Mouse (Mus musculus): ENCODE measurements around the gene Notch1. TPM values are rescaled to one million over a fixed set of nuclear protein-coding genes. Genes with fewer than 3 reads are reported as not detected.
A peak's percentile ranks its signal among the peaks of the same experiment; 100 is the strongest.

Notch1 gene
- polyA plus RNA-seq, 1 experiment from 2014 or later = 21.6 TPM

- Histone ChIP-seq H3K27me3 (ENCODE audit: control insufficient read depth, insufficient read depth, low read length) (no peaks in the 10 kb centered on the region), H3K9me3 (ENCODE audit: control insufficient read depth, low read length) (no peaks in the 10 kb centered on the region), H3K4me1 (ENCODE audit: control insufficient read depth in 2 of 2, insufficient read depth in 2 of 2, low read length in 2 of 2) (no peaks in the 10 kb centered on the region), H3K27ac (replicated peaks in 1 of 2; ENCODE audit: control insufficient read depth in 1 of 2, insufficient read depth in 1 of 2, low read depth in 2 of 2, low read length in 2 of 2) (no peak overlapping the region), H3K36me3 (ENCODE audit: control insufficient read depth, insufficient read depth, low read length) (peaks cover 99% of the 10 kb centered on the region), H3K4me2 (ENCODE audit: low read length) (no peak overlapping the region), H3K9ac (ENCODE audit: low read length) (no peak overlapping the region), H3K4me3 (ENCODE audit: control insufficient read depth in 1 of 2, insufficient read depth in 1 of 2, low read depth in 1 of 2, low read length in 2 of 2) (no peak overlapping the region)
- no peak for ATAC-seq (ENCODE audit: insufficient number of reproducible peaks, insufficient read depth, low FRiP score, low read depth)
These were observed 99.4 kb downstream of the Notch1 start for GRCm38 (mm10) chr2:26417066-26417465.

- Histone ChIP-seq H3K36me3 (ENCODE audit: control insufficient read depth, insufficient read depth, low read length) (peaks cover 69% of the 10 kb centered on the region), H3K9me3 (ENCODE audit: control insufficient read depth, low read length) (no peaks in the 10 kb centered on the region), H3K4me2 (ENCODE audit: low read length) (no peak overlapping the region), H3K4me3 (ENCODE audit: control insufficient read depth in 1 of 2, insufficient read depth in 1 of 2, low read depth in 1 of 2, low read length in 2 of 2) (no peak overlapping the region), H3K27me3 (ENCODE audit: control insufficient read depth, insufficient read depth, low read length) (no peaks in the 10 kb centered on the region), H3K4me1 (ENCODE audit: control insufficient read depth in 2 of 2, insufficient read depth in 2 of 2, low read length in 2 of 2) (peaks cover 14 to 25% of the 10 kb centered on the region in 2 experiments; a peak in 3 of 4 replicates), H3K9ac (ENCODE audit: low read length) (no peak overlapping the region), H3K27ac (replicated peaks in 1 of 2; ENCODE audit: control insufficient read depth in 1 of 2, insufficient read depth in 1 of 2, low read depth in 2 of 2, low read length in 2 of 2) (no peak overlapping the region)
- 71% methylated on average over 4 of the region's 5 CpGs for WGBS
- no peak for ATAC-seq (ENCODE audit: insufficient number of reproducible peaks, insufficient read depth, low FRiP score, low read depth)
These were observed 105.5 kb downstream of the Notch1 start for GRCm38 (mm10) chr2:26410931-26411411.

- peaks cover 60% of the 10 kb centered on the region for H3K36me3 ChIP-seq (ENCODE audit: control insufficient read depth, insufficient read depth, low read length)
These were observed 106.4 kb downstream of the Notch1 start for GRCm38 (mm10) chr2:26410091-26410490.

GRCm38 (mm10) chr2:26409362-26409761 is 107.1 kb downstream of the Notch1 start:
- Histone ChIP-seq H3K9me3 (ENCODE audit: control insufficient read depth, low read length) (no peaks in the 10 kb centered on the region), H3K27ac (replicated peaks in 1 of 2; ENCODE audit: control insufficient read depth in 1 of 2, insufficient read depth in 1 of 2, low read depth in 2 of 2, low read length in 2 of 2) (no peak overlapping the region), H3K36me3 (ENCODE audit: control insufficient read depth, insufficient read depth, low read length) (peaks cover 53% of the 10 kb centered on the region), H3K4me1 (ENCODE audit: control insufficient read depth in 2 of 2, insufficient read depth in 2 of 2, low read length in 2 of 2) (peaks cover 14 to 28% of the 10 kb centered on the region in 2 experiments; a peak in 3 of 4 replicates), H3K4me3 (ENCODE audit: control insufficient read depth in 1 of 2, insufficient read depth in 1 of 2, low read depth in 1 of 2, low read length in 2 of 2) (peak overlapping the region in 1 of 2 experiments; percentile 94; a peak in 1 of 4 replicates), H3K4me2 (ENCODE audit: low read length) (peak overlapping the region; percentile 95), H3K9ac (ENCODE audit: low read length) (no peak overlapping the region), H3K27me3 (ENCODE audit: control insufficient read depth, insufficient read depth, low read length) (no peaks in the 10 kb centered on the region)
- ATAC-seq (ENCODE audit: insufficient number of reproducible peaks, insufficient read depth, low FRiP score, low read depth) = no peak
- 60% methylated on average over 3 of the region's 3 CpGs for WGBS

More at GRCm38 (mm10) chr2:26410091-26410490, 106.4 kb downstream of the Notch1 start:
- Histone ChIP-seq H3K4me2 (ENCODE audit: low read length) (no peak overlapping the region), H3K27me3 (ENCODE audit: control insufficient read depth, insufficient read depth, low read length) (no peaks in the 10 kb centered on the region), H3K4me3 (ENCODE audit: control insufficient read depth in 1 of 2, insufficient read depth in 1 of 2, low read depth in 1 of 2, low read length in 2 of 2) (no peak overlapping the region), H3K9me3 (ENCODE audit: control insufficient read depth, low read length) (no peaks in the 10 kb centered on the region), H3K27ac (replicated peaks in 1 of 2; ENCODE audit: control insufficient read depth in 1 of 2, insufficient read depth in 1 of 2, low read depth in 2 of 2, low read length in 2 of 2) (no peak overlapping the region), H3K4me1 (ENCODE audit: control insufficient read depth in 2 of 2, insufficient read depth in 2 of 2, low read length in 2 of 2) (peaks cover 14 to 28% of the 10 kb centered on the region in 2 experiments; a peak in 3 of 4 replicates), H3K9ac (ENCODE audit: low read length) (no peak overlapping the region)
- ATAC-seq (ENCODE audit: insufficient number of reproducible peaks, insufficient read depth, low FRiP score, low read depth) = no peak
- 57% methylated on average over 5 of the region's 5 CpGs for WGBS

- H3K36me3 ChIP-seq (ENCODE audit: control insufficient read depth, insufficient read depth, low read length) = peaks cover 47% of the 10 kb centered on the region
- no peaks in the 10 kb centered on the region for H3K27me3 ChIP-seq (ENCODE audit: control insufficient read depth, insufficient read depth, low read length)
- H3K4me2 ChIP-seq (ENCODE audit: low read length) = peak within 1 kb of the TSS; percentile 95
- peak within 1 kb of the TSS; percentile 46 to 83 for H3K27ac ChIP-seq (replicated peaks in 1 of 2; ENCODE audit: control insufficient read depth in 1 of 2, insufficient read depth in 1 of 2, low read depth in 2 of 2, low read length in 2 of 2)
- ATAC-seq (ENCODE audit: insufficient number of reproducible peaks, insufficient read depth, low FRiP score, low read depth) = peak; percentile 91
- WGBS = under 1% methylated on average over 57 of the region's 57 CpGs
- H3K9ac ChIP-seq (ENCODE audit: low read length) = peak within 1 kb of the TSS; percentile 97
- H3K4me3 ChIP-seq (ENCODE audit: control insufficient read depth in 1 of 2, insufficient read depth in 1 of 2, low read depth in 1 of 2, low read length in 2 of 2) = peak within 1 kb of the TSS; percentile 94 to 98
- no peaks in the 10 kb centered on the region for H3K9me3 ChIP-seq (ENCODE audit: control insufficient read depth, low read length)
- H3K4me1 ChIP-seq (ENCODE audit: control insufficient read depth in 2 of 2, insufficient read depth in 2 of 2, low read length in 2 of 2) = peaks cover 14 to 28% of the 10 kb centered on the region in 2 experiments; a peak in 3 of 4 replicates
These were observed 107.7 kb downstream of the Notch1 start, which contains the start of gene Inpp5e for GRCm38 (mm10) chr2:26408515-26409356. Gene Inpp5e (minus strand): TSS chr2:26409203.

Small RNAs within 50 kb of the gene (microRNA-seq; reads per million reads assigned to microRNA genes)
- gene Mir6996 = 2.0 reads per million

Other genes with a start within 250 kb of the Notch1 start
- 0.16 and 0.24 TPM in 2 replicates for gene Ccdc187, start 222.1 kb downstream of the Notch1 start, polyA plus RNA-seq (2014; fragmentation: Nextera tagmentation; extraction: Ambion mirVana)
- gene Gpsm1, start 201.1 kb downstream of the Notch1 start, polyA plus RNA-seq (2014; fragmentation: Nextera tagmentation; extraction: Ambion mirVana) = 36.5 and 36.9 TPM in 2 replicates
- 27.5 and 30.8 TPM in 2 replicates for gene Dnlz, start 164.6 kb downstream of the Notch1 start, polyA plus RNA-seq (2014; fragmentation: Nextera tagmentation; extraction: Ambion mirVana)
- gene Card9, start 155.7 kb downstream of the Notch1 start, polyA plus RNA-seq (2014; fragmentation: Nextera tagmentation; extraction: Ambion mirVana) = 0.57 and 0.61 TPM in 2 replicates
- 15.8 and 18.3 TPM in 2 replicates for gene Snapc4, start 136.0 kb downstream of the Notch1 start, polyA plus RNA-seq (2014; fragmentation: Nextera tagmentation; extraction: Ambion mirVana)
- gene Entr1, start 127.3 kb downstream of the Notch1 start, polyA plus RNA-seq (2014; fragmentation: Nextera tagmentation; extraction: Ambion mirVana) = 67.7 and 75.6 TPM in 2 replicates
- gene Pmpca, start 127.3 kb downstream of the Notch1 start, polyA plus RNA-seq (2014; fragmentation: Nextera tagmentation; extraction: Ambion mirVana) = 108 and 111 TPM in 2 replicates
- gene Inpp5e, start 107.5 kb downstream of the Notch1 start, polyA plus RNA-seq (2014; fragmentation: Nextera tagmentation; extraction: Ambion mirVana) = 13.3 and 16.7 TPM in 2 replicates
- 19.4 TPM in 2 replicates for gene Sec16a, start 71.4 kb downstream of the Notch1 start, polyA plus RNA-seq (2014; fragmentation: Nextera tagmentation; extraction: Ambion mirVana)
- gene Egfl7, start 63.4 kb upstream of the Notch1 start, polyA plus RNA-seq (2014; fragmentation: Nextera tagmentation; extraction: Ambion mirVana) = 161 and 177 TPM in 2 replicates
- not detected in 2 replicates for gene Gm20532, start 70.0 kb upstream of the Notch1 start, polyA plus RNA-seq (2014; fragmentation: Nextera tagmentation; extraction: Ambion mirVana)
- 24.0 and 24.7 TPM in 2 replicates for gene Agpat2, start 87.8 kb upstream of the Notch1 start, polyA plus RNA-seq (2014; fragmentation: Nextera tagmentation; extraction: Ambion mirVana)
- 13.3 and 15.2 TPM in 2 replicates for gene Fam69b, start 111.8 kb upstream of the Notch1 start, polyA plus RNA-seq (2014; fragmentation: Nextera tagmentation; extraction: Ambion mirVana)
- gene Lcn4, start 154.6 kb upstream of the Notch1 start, polyA plus RNA-seq (2014; fragmentation: Nextera tagmentation; extraction: Ambion mirVana) = not detected in 2 replicates